Mouse (Mus musculus): ENCODE results near the gene Pamr1. TPM values are rescaled to one million over a fixed set of nuclear protein-coding genes. Genes with fewer than 3 reads are reported as not detected.

Pamr1 gene
- polyA plus RNA-seq, 1 experiment = 2.3 TPM

GRCm38 (mm10) chr2:102663865-102664264 is 114.1 kb downstream of the Pamr1 start:
- Histone ChIP-seq H3K36me3 (ENCODE audit: control insufficient read depth, insufficient read depth, low read length) (no peaks in the 10 kb centered on the region), H3K4me1 (replicated peaks; ENCODE audit: control insufficient read depth, insufficient read depth, low read length) (no peaks in the 10 kb centered on the region), H3K27ac (ENCODE audit: control insufficient read depth, insufficient read depth, low read length) (no peak overlapping the region), H3K27me3 (ENCODE audit: control insufficient read depth, insufficient read depth, low read length) (peaks cover 3% of the 10 kb centered on the region; the same call in 1 of the 2 replicates), H3K4me3 (ENCODE audit: control insufficient read depth, insufficient read depth, low read length) (no peak overlapping the region)
- TF ChIP-seq POLR2A (IDR thresholded peaks at IDR 0.05; ENCODE audit: control insufficient read depth, extremely low read depth, insufficient read depth, low read length, poor library complexity) (no peak), CTCF (IDR thresholded peaks at IDR 0.05; ENCODE audit: borderline replicate concordance, control insufficient read depth, extremely low read depth, insufficient read depth, low read length, poor library complexity) (no peak)
- no peak for DNase-seq
- 95% methylated on average over 3 of the region's 3 CpGs for WGBS

GRCm38 (mm10) chr2:102667981-102668380 is 118.2 kb downstream of the Pamr1 start:
- H3K36me3 ChIP-seq (ENCODE audit: control insufficient read depth, insufficient read depth, low read length) = no peaks in the 10 kb centered on the region
- H3K27ac ChIP-seq (ENCODE audit: control insufficient read depth, insufficient read depth, low read length) = no peak overlapping the region
- H3K27me3 ChIP-seq (ENCODE audit: control insufficient read depth, insufficient read depth, low read length) = no peaks in the 10 kb centered on the region; the same call in 1 of the 2 replicates
- no peak for DNase-seq
- H3K4me3 ChIP-seq (ENCODE audit: control insufficient read depth, insufficient read depth, low read length) = no peak overlapping the region
- WGBS = 88% methylated on average over 6 of the region's 6 CpGs
- TF ChIP-seq CTCF (IDR thresholded peaks at IDR 0.05; ENCODE audit: borderline replicate concordance, control insufficient read depth, extremely low read depth, insufficient read depth, low read length, poor library complexity) (no peak), POLR2A (IDR thresholded peaks at IDR 0.05; ENCODE audit: control insufficient read depth, extremely low read depth, insufficient read depth, low read length, poor library complexity) (no peak)
- no peaks in the 10 kb centered on the region for H3K4me1 ChIP-seq (replicated peaks; ENCODE audit: control insufficient read depth, insufficient read depth, low read length)

GRCm38 (mm10) chr2:102669580-102669979 is 119.8 kb downstream of the Pamr1 start:
- 58% methylated on average over 6 of the region's 6 CpGs for WGBS

GRCm38 (mm10) chr2:102674582-102674981 is 124.8 kb downstream of the Pamr1 start:
- no peak for DNase-seq
- Histone ChIP-seq H3K4me1 (replicated peaks; ENCODE audit: control insufficient read depth, insufficient read depth, low read length) (no peaks in the 10 kb centered on the region), H3K4me3 (ENCODE audit: control insufficient read depth, insufficient read depth, low read length) (no peak overlapping the region), H3K36me3 (ENCODE audit: control insufficient read depth, insufficient read depth, low read length) (no peaks in the 10 kb centered on the region), H3K27ac (ENCODE audit: control insufficient read depth, insufficient read depth, low read length) (no peak overlapping the region), H3K27me3 (ENCODE audit: control insufficient read depth, insufficient read depth, low read length) (no peaks in the 10 kb centered on the region; the same call in 1 of the 2 replicates)
- TF ChIP-seq POLR2A (IDR thresholded peaks at IDR 0.05; ENCODE audit: control insufficient read depth, extremely low read depth, insufficient read depth, low read length, poor library complexity) = no peak
- TF ChIP-seq CTCF (IDR thresholded peaks at IDR 0.05; ENCODE audit: borderline replicate concordance, control insufficient read depth, extremely low read depth, insufficient read depth, low read length, poor library complexity) = no peak
- WGBS = 77% methylated on average over 2 of the region's 2 CpGs

More at GRCm38 (mm10) chr2:102669580-102669979, 119.8 kb downstream of the Pamr1 start:
- H3K27ac ChIP-seq (ENCODE audit: control insufficient read depth, insufficient read depth, low read length) = no peak overlapping the region
- H3K36me3 ChIP-seq (ENCODE audit: control insufficient read depth, insufficient read depth, low read length) = no peaks in the 10 kb centered on the region
- H3K4me1 ChIP-seq (replicated peaks; ENCODE audit: control insufficient read depth, insufficient read depth, low read length) = no peaks in the 10 kb centered on the region
- H3K27me3 ChIP-seq (ENCODE audit: control insufficient read depth, insufficient read depth, low read length) = no peaks in the 10 kb centered on the region; the same call in 1 of the 2 replicates
- TF ChIP-seq POLR2A (IDR thresholded peaks at IDR 0.05; ENCODE audit: control insufficient read depth, extremely low read depth, insufficient read depth, low read length, poor library complexity) (no peak), CTCF (IDR thresholded peaks at IDR 0.05; ENCODE audit: borderline replicate concordance, control insufficient read depth, extremely low read depth, insufficient read depth, low read length, poor library complexity) (no peak)
- no peak for DNase-seq
- no peak overlapping the region for H3K4me3 ChIP-seq (ENCODE audit: control insufficient read depth, insufficient read depth, low read length)

GRCm38 (mm10) chr2:102675275-102675674 is 125.5 kb downstream of the Pamr1 start:
- Histone ChIP-seq H3K4me3 (ENCODE audit: control insufficient read depth, insufficient read depth, low read length) (no peak overlapping the region), H3K27ac (ENCODE audit: control insufficient read depth, insufficient read depth, low read length) (no peak overlapping the region), H3K27me3 (ENCODE audit: control insufficient read depth, insufficient read depth, low read length) (no peaks in the 10 kb centered on the region), H3K36me3 (ENCODE audit: control insufficient read depth, insufficient read depth, low read length) (no peaks in the 10 kb centered on the region), H3K4me1 (replicated peaks; ENCODE audit: control insufficient read depth, insufficient read depth, low read length) (no peaks in the 10 kb centered on the region)
- peak; percentile 51 for DNase-seq
- 75% methylated on average over 6 of the region's 6 CpGs for WGBS
- peak; percentile 80 for TF ChIP-seq CTCF (IDR thresholded peaks at IDR 0.05; ENCODE audit: borderline replicate concordance, control insufficient read depth, extremely low read depth, insufficient read depth, low read length, poor library complexity)
- TF ChIP-seq POLR2A (IDR thresholded peaks at IDR 0.05; ENCODE audit: control insufficient read depth, extremely low read depth, insufficient read depth, low read length, poor library complexity) = no peak

- Histone ChIP-seq H3K4me1 (replicated peaks; ENCODE audit: control insufficient read depth, insufficient read depth, low read length) (no peaks in the 10 kb centered on the region), H3K36me3 (ENCODE audit: control insufficient read depth, insufficient read depth, low read length) (no peaks in the 10 kb centered on the region), H3K27ac (ENCODE audit: control insufficient read depth, insufficient read depth, low read length) (no peak overlapping the region), H3K27me3 (ENCODE audit: control insufficient read depth, insufficient read depth, low read length) (no peaks in the 10 kb centered on the region), H3K4me3 (ENCODE audit: control insufficient read depth, insufficient read depth, low read length) (no peak overlapping the region)
- TF ChIP-seq POLR2A (IDR thresholded peaks at IDR 0.05; ENCODE audit: control insufficient read depth, extremely low read depth, insufficient read depth, low read length, poor library complexity) (no peak), CTCF (IDR thresholded peaks at IDR 0.05; ENCODE audit: borderline replicate concordance, control insufficient read depth, extremely low read depth, insufficient read depth, low read length, poor library complexity) (no peak)
- 95% methylated on average over 9 of the region's 9 CpGs for WGBS
- DNase-seq = no peak
Measured at GRCm38 (mm10) chr2:102676716-102677312, 127.0 kb downstream of the Pamr1 start.

Measured in thymus, adult 2 months (tissue).